Mouse (Mus musculus): ENCODE results near the gene Ppp1r3e. TPM values are rescaled to one million over a fixed set of nuclear protein-coding genes. Genes with fewer than 3 reads are reported as not detected.

Gene Ppp1r3e
- total and polyA plus RNA-seq, 2 experiments from 2014 or later, result 4.1 to 37.2 TPM

DNA sequence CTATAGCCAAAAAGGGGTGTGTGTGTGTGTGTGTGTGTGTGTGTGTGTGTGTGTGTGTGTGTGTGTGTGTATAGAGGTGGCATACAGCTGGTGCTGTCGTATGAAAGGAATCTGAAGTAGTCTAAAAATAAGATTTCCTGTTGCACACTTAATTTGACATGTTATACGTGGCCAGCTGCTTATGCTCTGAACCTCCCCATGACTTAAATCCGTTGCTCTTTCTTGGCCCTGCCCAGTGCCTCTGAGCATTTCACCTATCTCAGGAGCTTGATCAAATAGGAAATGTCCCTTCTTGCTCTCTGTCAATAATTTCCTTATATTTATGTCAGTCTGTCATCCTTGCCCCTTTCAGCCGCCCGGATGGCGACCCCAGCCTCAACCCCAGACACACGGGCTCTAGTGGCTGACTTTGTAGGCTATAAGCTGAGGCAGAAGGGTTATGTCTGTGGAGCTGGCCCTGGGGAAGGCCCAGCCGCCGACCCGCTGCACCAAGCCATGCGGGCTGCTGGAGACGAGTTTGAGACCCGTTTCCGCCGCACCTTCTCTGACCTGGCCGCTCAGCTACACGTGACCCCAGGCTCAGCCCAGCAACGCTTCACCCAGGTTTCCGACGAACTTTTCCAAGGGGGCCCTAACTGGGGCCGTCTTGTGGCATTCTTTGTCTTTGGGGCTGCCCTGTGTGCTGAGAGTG lies 6.8 kb upstream of the Ppp1r3e start:
- no peak for TF ChIP-seq CTCF (IDR thresholded peaks at IDR 0.05)
- 37% methylated on average over 21 of the region's 21 CpGs for WGBS
- peak overlapping the region; percentile 91 for H3K27ac ChIP-seq (ENCODE audit: low read depth, low read length)
- H3K9ac ChIP-seq (replicated peaks; ENCODE audit: low read length, poor library complexity, severe bottlenecking), result peak overlapping the region; percentile 98
- H3K36me3 ChIP-seq (ENCODE audit: insufficient read depth, low read length), result 0 out of 2 replicates have a peak, but pooled peaks cover 4% of the 10 kb centered on the region
- DNase-seq (ENCODE audit: low spot score) (no peak), ATAC-seq (ENCODE audit: low FRiP score) (0 out of 2 replicates have a peak, but pooled peaks have one; percentile 2)
- H3K4me3 ChIP-seq (ENCODE audit: low read depth, low read length), result peak overlapping the region; percentile 73
- no peaks in the 10 kb centered on the region for H3K9me3 ChIP-seq (ENCODE audit: low read length)
- H3K27me3 ChIP-seq (ENCODE audit: insufficient read depth, low read length), result no peaks in the 10 kb centered on the region
- H3K4me2 ChIP-seq (ENCODE audit: low read depth, low read length, poor library complexity, severe bottlenecking), result peak overlapping the region; percentile 78
- peaks cover 8% of the 10 kb centered on the region; the same call in 1 of the 2 replicates for H3K4me1 ChIP-seq (ENCODE audit: insufficient read depth, low read length)

DNA sequence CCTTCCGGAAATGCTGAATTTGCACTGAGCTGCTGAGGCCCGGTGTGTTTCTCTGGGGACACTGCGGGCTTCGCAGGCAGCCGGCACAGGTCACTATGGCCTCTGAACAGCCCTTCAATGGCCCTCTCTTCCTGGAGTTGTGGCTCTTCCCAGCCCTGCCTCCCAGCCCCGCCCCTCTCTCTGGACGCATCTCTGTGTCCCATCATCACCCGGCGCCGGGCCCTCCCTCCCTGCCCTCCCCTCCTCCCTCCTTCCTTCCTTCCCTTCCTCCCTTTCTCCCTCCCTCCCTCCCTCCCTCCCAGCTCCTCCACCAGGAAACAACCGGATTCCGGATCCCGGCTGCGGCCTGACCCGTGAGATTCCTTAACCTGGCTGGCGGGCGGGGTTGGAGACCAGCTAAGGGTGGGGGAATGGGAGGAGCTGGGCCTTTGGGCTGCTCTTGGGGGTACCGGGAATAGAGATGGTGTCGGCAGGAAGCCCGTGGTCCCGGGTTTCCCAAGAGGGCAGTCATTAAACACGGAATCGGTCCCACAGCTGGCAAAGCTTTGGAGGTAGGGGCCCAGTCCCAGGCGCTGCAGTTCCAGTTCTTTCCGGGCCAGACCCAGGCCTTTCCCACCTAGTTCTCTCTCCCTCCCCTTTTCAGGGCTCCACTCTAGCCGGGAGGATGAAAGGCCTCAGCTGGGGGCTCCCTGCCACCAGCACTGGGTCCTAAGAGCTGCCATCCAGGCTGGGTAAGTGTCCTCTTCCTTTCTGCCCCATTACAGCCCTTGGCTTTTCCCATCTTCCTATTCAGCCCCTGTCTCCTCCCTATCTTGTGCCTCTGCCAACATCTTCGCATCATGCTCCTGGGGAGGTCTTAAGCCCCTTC lies 6.0 kb upstream of the Ppp1r3e start, which contains the start of the genes Bcl2l2 and Gm20521:
Gene Bcl2l2, plus strand, starts transcription at position 224 of the 868 bp plus-strand sequence.
Gene Gm20521, plus strand, starts transcription at position 288 of the 868 bp plus-strand sequence.
- H3K4me2 ChIP-seq (ENCODE audit: low read depth, low read length, poor library complexity, severe bottlenecking), result peak within 1 kb of the TSS; percentile 78
- peak within 1 kb of the TSS; percentile 91 for H3K27ac ChIP-seq (ENCODE audit: low read depth, low read length)
- ATAC-seq (ENCODE audit: low FRiP score), result peak; percentile 90
- DNase-seq (ENCODE audit: low spot score), result peak; percentile 93
- H3K4me1 ChIP-seq (ENCODE audit: insufficient read depth, low read length), result peaks cover 8% of the 10 kb centered on the region; the same call in 1 of the 2 replicates
- no peaks in the 10 kb centered on the region for H3K9me3 ChIP-seq (ENCODE audit: low read length)
- H3K36me3 ChIP-seq (ENCODE audit: insufficient read depth, low read length), result 0 out of 2 replicates have a peak, but pooled peaks cover 4% of the 10 kb centered on the region
- no peak for TF ChIP-seq CTCF (IDR thresholded peaks at IDR 0.05)
- under 1% methylated on average over 25 of the region's 27 CpGs for WGBS
- no peaks in the 10 kb centered on the region for H3K27me3 ChIP-seq (ENCODE audit: insufficient read depth, low read length)
- H3K4me3 ChIP-seq (ENCODE audit: low read depth, low read length), result peak within 1 kb of the TSS; percentile 73
- H3K9ac ChIP-seq (replicated peaks; ENCODE audit: low read length, poor library complexity, severe bottlenecking), result peak within 1 kb of the TSS; percentile 98

- ATAC-seq (ENCODE audit: low FRiP score), result peak; percentile 90
- Histone ChIP-seq H3K4me3 (ENCODE audit: low read depth, low read length) (peak overlapping the region; percentile 81), H3K4me2 (ENCODE audit: low read depth, low read length, poor library complexity, severe bottlenecking) (peak overlapping the region; percentile 68), H3K36me3 (ENCODE audit: insufficient read depth, low read length) (no peaks in the 10 kb centered on the region; the same call in 1 of the 2 replicates), H3K27me3 (ENCODE audit: insufficient read depth, low read length) (no peaks in the 10 kb centered on the region), H3K9ac (replicated peaks; ENCODE audit: low read length, poor library complexity, severe bottlenecking) (peak overlapping the region; percentile 89), H3K9me3 (ENCODE audit: low read length) (no peaks in the 10 kb centered on the region), H3K27ac (ENCODE audit: low read depth, low read length) (peak overlapping the region; percentile 96), H3K4me1 (ENCODE audit: insufficient read depth, low read length) (no peaks in the 10 kb centered on the region)
- under 1% methylated on average over 61 of the region's 72 CpGs for WGBS
- DNase-seq (ENCODE audit: low spot score), result peak; percentile 94
- no peak for TF ChIP-seq CTCF (IDR thresholded peaks at IDR 0.05)
Measured at GRCm38 (mm10) chr14:54876539-54877047, 757 bp downstream of the Ppp1r3e start.

- Histone ChIP-seq H3K36me3 (ENCODE audit: insufficient read depth, low read length) (no peaks in the 10 kb centered on the region; the same call in 1 of the 2 replicates), H3K9ac (replicated peaks; ENCODE audit: low read length, poor library complexity, severe bottlenecking) (peak overlapping the region; percentile 89), H3K4me1 (ENCODE audit: insufficient read depth, low read length) (no peaks in the 10 kb centered on the region), H3K27me3 (ENCODE audit: insufficient read depth, low read length) (no peaks in the 10 kb centered on the region), H3K9me3 (ENCODE audit: low read length) (no peaks in the 10 kb centered on the region), H3K4me3 (ENCODE audit: low read depth, low read length) (peak overlapping the region; percentile 81), H3K4me2 (ENCODE audit: low read depth, low read length, poor library complexity, severe bottlenecking) (peak overlapping the region; percentile 68), H3K27ac (ENCODE audit: low read depth, low read length) (peak overlapping the region; percentile 96)
- peak; percentile 55 for DNase-seq (ENCODE audit: low spot score)
- TF ChIP-seq CTCF (IDR thresholded peaks at IDR 0.05), result no peak; the same call in 1 of the 2 replicates
- WGBS, result 2% methylated on average over 36 of the region's 36 CpGs
- peak; percentile 64 for ATAC-seq (ENCODE audit: low FRiP score)
Measured at GRCm38 (mm10) chr14:54875844-54876538, 1.4 kb downstream of the Ppp1r3e start.

GRCm38 (mm10) chr14:54874165-54874564 lies 3.2 kb downstream of the Ppp1r3e start:
- Histone ChIP-seq H3K4me2 (ENCODE audit: low read depth, low read length, poor library complexity, severe bottlenecking) (no peak overlapping the region), H3K27ac (ENCODE audit: low read depth, low read length) (no peak overlapping the region), H3K9me3 (ENCODE audit: low read length) (no peaks in the 10 kb centered on the region), H3K4me3 (ENCODE audit: low read depth, low read length) (no peak overlapping the region), H3K36me3 (ENCODE audit: insufficient read depth, low read length) (no peaks in the 10 kb centered on the region; the same call in 1 of the 2 replicates), H3K27me3 (ENCODE audit: insufficient read depth, low read length) (no peaks in the 10 kb centered on the region), H3K9ac (replicated peaks; ENCODE audit: low read length, poor library complexity, severe bottlenecking) (no peak overlapping the region), H3K4me1 (ENCODE audit: insufficient read depth, low read length) (no peaks in the 10 kb centered on the region)
- no peak for TF ChIP-seq CTCF (IDR thresholded peaks at IDR 0.05)
- ATAC-seq (ENCODE audit: low FRiP score) (no peak), DNase-seq (ENCODE audit: low spot score) (no peak)
- 93% methylated on average over 3 of the region's 3 CpGs for WGBS

Data from midbrain, postnatal 0 days (tissue).